ENCODE assay signal across 8 mouse cellular contexts in the genomic region with DNA sequence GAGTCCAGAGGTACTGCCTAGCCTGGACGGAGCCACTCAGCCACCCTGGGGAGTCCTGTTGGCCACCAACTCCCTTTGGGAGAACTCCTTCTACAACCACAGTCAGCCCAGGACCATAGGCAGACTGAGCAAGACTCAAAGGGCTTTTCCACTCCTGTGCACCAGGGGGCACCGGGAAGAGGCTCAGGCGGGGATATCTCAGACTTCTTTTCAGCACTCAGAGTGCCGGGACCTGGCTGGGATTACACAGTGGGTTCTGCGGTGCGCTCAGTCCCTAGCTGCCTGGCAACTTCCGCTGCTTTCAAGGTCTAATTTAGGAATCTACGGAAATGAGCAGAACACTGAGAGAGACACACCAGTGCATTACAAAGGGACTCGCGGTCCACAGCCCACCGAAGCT.
DNase-seq lines count a peak whose midpoint lies in the region; ATAC-seq and TF ChIP-seq lines count a peak whose summit lies in the region.

No protein-coding gene starts in this region.

- TF ChIP-seq CTCF in lung, embryonic 14.5 days (IDR thresholded peaks at IDR 0.05; ENCODE audit: low read depth): peak; percentile 74

- DNase-seq in lung, embryonic 14.5 days: peak; percentile 85
- DNase-seq in lung, postnatal 25 days (ENCODE audit: low spot score): no peak
- DNase-seq in c-Kit-positive CD71-negative TER-119-negative erythroid progenitor cells, embryonic 14.5 days (ENCODE audit: low read depth): peak; percentile 30
- peak; percentile 78 to 84 for DNase-seq in kidney, postnatal 4 days
- peak; percentile 65 for DNase-seq in midbrain, embryonic 10.5 days (ENCODE audit: low spot score)
- DNase-seq in testis, postnatal 10 days (ENCODE audit: low spot score): peak; percentile 73
- DNase-seq in cerebellum, adult 18-20 months: no peak

- ATAC-seq in lung, embryonic 14.5 days (ENCODE audit: insufficient read depth): peak; percentile 83
- ATAC-seq in heart, embryonic 14.5 days (ENCODE audit: insufficient number of reproducible peaks, insufficient read depth, low FRiP score, low read depth): 0 out of 2 replicates have a peak, but pooled peaks have one; percentile 43

- no peaks in the 10 kb centered on the region for H3K4me1 ChIP-seq in lung, embryonic 14.5 days (ENCODE audit: insufficient read depth)
- peaks cover 0 to 4% of the 10 kb centered on the region in 2 experiments; a peak in 1 of 4 replicates for H3K4me1 ChIP-seq in heart, embryonic 14.5 days (ENCODE audit: control insufficient read depth in 2 of 2, insufficient read depth in 2 of 2, low read length in 2 of 2)
- H3K4me1 ChIP-seq in midbrain, embryonic 10.5 days: peaks cover 22% of the 10 kb centered on the region

- H3K4me3 ChIP-seq in lung, embryonic 14.5 days (ENCODE audit: low read depth, low read length): no peak overlapping the region
- H3K4me3 ChIP-seq in heart, embryonic 14.5 days (ENCODE audit: control insufficient read depth in 1 of 2, insufficient read depth in 1 of 2, low read depth in 1 of 2, low read length in 2 of 2): peak overlapping the region; percentile 2 to 3; a peak in 1 of 4 replicates
- H3K4me3 ChIP-seq in midbrain, embryonic 10.5 days: peak overlapping the region; percentile 34; the same call in 1 of the 2 replicates

- H3K9me3 ChIP-seq in lung, embryonic 14.5 days (ENCODE audit: low read depth, low read length): no peaks in the 10 kb centered on the region
- H3K9me3 ChIP-seq in heart, embryonic 14.5 days (ENCODE audit: control insufficient read depth, low read length): no peaks in the 10 kb centered on the region
- no peaks in the 10 kb centered on the region for H3K9me3 ChIP-seq in midbrain, embryonic 10.5 days (replicated peaks)

- no peak overlapping the region for H3K27ac ChIP-seq in lung, embryonic 14.5 days (ENCODE audit: low read depth)
- no peak overlapping the region for H3K27ac ChIP-seq in heart, embryonic 14.5 days (replicated peaks in 1 of 2; ENCODE audit: control insufficient read depth in 1 of 2, insufficient read depth in 1 of 2, low read depth in 2 of 2, low read length in 2 of 2)
- peak overlapping the region; percentile 33; the same call in 1 of the 2 replicates for H3K27ac ChIP-seq in midbrain, embryonic 10.5 days (replicated peaks)

- H3K9ac ChIP-seq in lung, embryonic 14.5 days: no peak overlapping the region
- no peak overlapping the region for H3K9ac ChIP-seq in heart, embryonic 14.5 days (ENCODE audit: low read length)

- no peaks in the 10 kb centered on the region for H3K36me3 ChIP-seq in lung, embryonic 14.5 days (ENCODE audit: insufficient read depth)
- no peaks in the 10 kb centered on the region for H3K36me3 ChIP-seq in heart, embryonic 14.5 days (ENCODE audit: control insufficient read depth, insufficient read depth, low read length)
- H3K36me3 ChIP-seq in midbrain, embryonic 10.5 days: no peaks in the 10 kb centered on the region

- H3K27me3 ChIP-seq in lung, embryonic 14.5 days (ENCODE audit: insufficient read depth, low read length): peaks cover 16% of the 10 kb centered on the region; the same call in 1 of the 2 replicates
- peaks cover 16% of the 10 kb centered on the region; the same call in 1 of the 2 replicates for H3K27me3 ChIP-seq in heart, embryonic 14.5 days (ENCODE audit: control insufficient read depth, insufficient read depth, low read length)
- H3K27me3 ChIP-seq in midbrain, embryonic 10.5 days (ENCODE audit: low read depth, poor library complexity, severe bottlenecking): peaks cover 56% of the 10 kb centered on the region

- peak overlapping the region; percentile 47; the same call in 1 of the 2 replicates for H3K4me2 ChIP-seq in lung, embryonic 14.5 days
- peak overlapping the region; percentile 52 for H3K4me2 ChIP-seq in heart, embryonic 14.5 days (ENCODE audit: low read length)

- WGBS in lung, embryonic 14.5 days: 16% methylated on average over 11 of the region's 11 CpGs
- WGBS in heart, embryonic 14.5 days: 7% methylated on average over 11 of the region's 11 CpGs
- WGBS in midbrain, embryonic 10.5 days: 13% methylated on average over 11 of the region's 11 CpGs

Comparison
In these comparisons a context has a peak if more than half of its experiments do, and no peak if none do; other contexts are left out.
1. DNase-seq: peak in lung, embryonic 14.5 days (single experiment), c-Kit-positive CD71-negative TER-119-negative erythroid progenitor cells, embryonic 14.5 days (single experiment), kidney, postnatal 4 days (2 of 2), midbrain, embryonic 10.5 days (single experiment) and testis, postnatal 10 days (single experiment); none in lung, postnatal 25 days (single experiment) and cerebellum, adult 18-20 months (0 of 2).